Mouse (Mus musculus) myocyte (in vitro differentiated cells): ENCODE results near the gene Rhebl1.

Experiments
- MYOG ChIP-seq, 3 experiments: IDR thresholded peaks; one replicate each; pipeline ENCODE4 v1.6.1; 2011; ENCODE audit warnings: control low read depth in 2 of 3, low read depth in 2 of 3, mild to moderate bottlenecking in 2 of 3; ENCODE audit not compliant: insufficient read length in 2 of 3, control insufficient read depth in 1 of 3, insufficient read depth in 1 of 3
- POLR2A ChIP-seq: IDR thresholded peaks from one replicate; pipeline ENCODE4 v1.6.1; 2011; ENCODE audit warnings: low read depth, mild to moderate bottlenecking, control low read depth, moderate library complexity; ENCODE audit not compliant: insufficient read length
- POLR2AphosphoS2 ChIP-seq: IDR thresholded peaks from one replicate; pipeline ENCODE4 v1.6.1; 2011; ENCODE audit warnings: low read depth, control low read depth; ENCODE audit not compliant: insufficient read length
- TCF3 ChIP-seq: IDR thresholded peaks from one replicate; pipeline ENCODE4 v1.6.1; 2011; ENCODE audit warnings: low read depth, control low read depth; ENCODE audit not compliant: insufficient read length

- TF ChIP-seq POLR2A = no peak
- no peak for TF ChIP-seq TCF3
- no peak for TF ChIP-seq POLR2AphosphoS2
- TF ChIP-seq MYOG (IDR thresholded peaks at IDR 0.05; ENCODE audit: control insufficient read depth in 1 of 3, insufficient read depth in 1 of 3, insufficient read length in 2 of 3, low read depth in 2 of 3) = no peak
Observed at GRCm38 (mm10) chr15:98883661-98884060, 10.7 kb downstream of the Rhebl1 start.
